Mouse (Mus musculus) MEL-GATA-1-ER (cell line): ENCODE data around the gene Ddost.
A peak's percentile ranks its signal among the peaks of the same experiment; 100 is the strongest.

Experiments used
- DNase-seq: peaks from one replicate; pipeline ENCODE4 v3.0.0-alpha.2; 2012; ENCODE audit warnings: low read depth; ENCODE audit errors: extremely low read depth

The Ddost gene

GRCm38 (mm10) chr4:138304340-138305104 is at the start of gene Ddost:
TSS of gene Ddost (plus strand) at chr4:138304730.
- DNase-seq: peak; percentile 100

GRCm38 (mm10) chr4:138257116-138257687 is 47.3 kb upstream of the Ddost start:
- no peak for DNase-seq

GRCm38 (mm10) chr4:138258663-138259062 is 45.9 kb upstream of the Ddost start:
- DNase-seq: no peak

GRCm38 (mm10) chr4:138259482-138259881 is 45.0 kb upstream of the Ddost start:
- no peak for DNase-seq

- peak; percentile 36 for DNase-seq
Observed at GRCm38 (mm10) chr4:138261843-138262681, 42.5 kb upstream of the Ddost start.

GRCm38 (mm10) chr4:138267869-138268268 is 36.7 kb upstream of the Ddost start:
- no peak for DNase-seq

- DNase-seq: no peak
Observed at GRCm38 (mm10) chr4:138272011-138272997, 32.2 kb upstream of the Ddost start.

- DNase-seq: no peak
Observed at GRCm38 (mm10) chr4:138278346-138278745, 26.2 kb upstream of the Ddost start.

- DNase-seq: peak; percentile 91
Observed at GRCm38 (mm10) chr4:138282834-138283233, 21.7 kb upstream of the Ddost start.

- no peak for DNase-seq
Observed at GRCm38 (mm10) chr4:138286411-138286810, 18.1 kb upstream of the Ddost start.

- no peak for DNase-seq
Observed at GRCm38 (mm10) chr4:138288691-138289090, 15.8 kb upstream of the Ddost start.

- DNase-seq: no peak
Observed at GRCm38 (mm10) chr4:138292028-138292427, 12.5 kb upstream of the Ddost start.

GRCm38 (mm10) chr4:138293261-138293948 is 11.1 kb upstream of the Ddost start:
- DNase-seq: no peak

GRCm38 (mm10) chr4:138293949-138294550 is 10.5 kb upstream of the Ddost start:
- no peak for DNase-seq

- no peak for DNase-seq
Observed at GRCm38 (mm10) chr4:138301271-138301780, 3.2 kb upstream of the Ddost start.

- DNase-seq: no peak
Observed at GRCm38 (mm10) chr4:138303011-138303410, 1.5 kb upstream of the Ddost start.

GRCm38 (mm10) chr4:138303742-138304141 is 788 bp upstream of the Ddost start:
- peak; percentile 83 for DNase-seq

GRCm38 (mm10) chr4:138307025-138307424 is 2.5 kb downstream of the Ddost start:
- DNase-seq: no peak

GRCm38 (mm10) chr4:138307739-138308138 is 3.2 kb downstream of the Ddost start:
- peak; percentile 92 for DNase-seq
